Mouse (Mus musculus) layer of hippocampus, adult 6 months (tissue): ENCODE results near the gene Mrpl48. TPM values are rescaled to one million over a fixed set of nuclear protein-coding genes. Genes with fewer than 3 reads are reported as not detected.

ENCODE experiments used
- long read RNA-seq, 2 experiments: library from polyadenylated mRNA; unstranded; transcript quantifications; one replicate each; pipeline ENCODE4 v2.0.0; 2019 to 2020
- polyA plus RNA-seq: library from polyadenylated mRNA; unstranded; fragments of <200 nt; fragmentation: Nextera tagmentation; gene quantifications from 2 replicates; pipeline ENCODE4 v1.2.3, GENCODE M21; 2021

Mrpl48 gene
- polyA plus RNA-seq = 115 and 125 TPM in 2 replicates
- long read RNA-seq, experiment 1, full-length matches to known transcripts = 119 of 173 reads
- long read RNA-seq, experiment 1, partial matches to known transcripts = 16 of 173 reads
- long read RNA-seq, experiment 1, other reads (novel, unspliced or antisense) = 38 of 173 reads
- long read RNA-seq, experiment 2, full-length matches to known transcripts = 147 of 218 reads
- long read RNA-seq, experiment 2, partial matches to known transcripts = 3 of 218 reads
- long read RNA-seq, experiment 2, other reads (novel, unspliced or antisense) = 68 of 218 reads

DNA sequence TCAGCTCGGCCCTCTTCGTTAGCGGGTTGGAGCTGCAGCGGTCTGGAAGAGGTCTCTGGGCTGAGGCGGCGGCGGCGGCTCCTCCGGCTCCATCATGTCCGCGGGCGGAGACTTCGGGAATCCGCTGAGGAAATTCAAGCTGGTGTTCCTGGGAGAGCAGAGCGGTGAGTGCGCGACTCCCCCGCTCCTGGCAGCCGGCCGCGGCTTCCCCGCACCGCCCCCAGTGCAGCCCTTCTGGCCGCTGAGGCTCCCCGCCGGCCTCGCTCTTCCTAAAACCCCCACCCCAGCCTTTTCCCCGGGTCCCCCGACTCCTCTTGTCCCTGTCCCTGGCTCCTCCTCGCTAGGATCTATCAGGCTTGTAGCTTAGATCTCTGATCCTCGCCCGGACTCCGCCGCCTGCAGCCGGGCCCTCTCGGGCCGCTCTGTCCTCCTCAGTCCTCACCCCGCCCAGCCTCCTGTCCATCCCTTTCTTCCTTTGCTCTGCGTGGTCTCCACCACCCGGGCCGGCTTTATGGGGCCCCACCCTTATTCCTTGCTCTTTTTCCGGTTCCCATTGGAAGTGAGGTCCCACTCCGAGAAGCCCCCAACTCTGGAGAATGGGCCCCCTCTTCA, at the start of gene Mrpl48:
Gene Mrpl48 (minus strand): TSS at position 172 of the 612 bp plus-strand sequence.

GRCm38 (mm10) chr7:100607214-100608129, 629 bp downstream of the Mrpl48 start, which contains the start of gene Rab6a:
Gene Rab6a (plus strand): TSS chr7:100607410.

GRCm38 (mm10) chr7:100536804-100537518, 71.1 kb downstream of the Mrpl48 start, which contains the start of gene Coa4:
Gene Coa4 (plus strand): TSS chr7:100537071.

GRCm38 (mm10) chr7:100514573-100514972, 93.5 kb downstream of the Mrpl48 start, which contains the start of gene Dnajb13:
Gene Dnajb13 (minus strand): TSS chr7:100514960.

Other genes starting within 250 kb of the Mrpl48 start
- gene C2cd3, start 236.1 kb downstream of the Mrpl48 start, polyA plus RNA-seq = 5.5 and 6.7 TPM in 2 replicates
- gene Ppme1, start 236.0 kb downstream of the Mrpl48 start, polyA plus RNA-seq = 156 and 167 TPM in 2 replicates
- gene Ucp3, start 135.3 kb downstream of the Mrpl48 start, polyA plus RNA-seq = 0.88 and 1.4 TPM in 2 replicates
- gene Ucp2, start 115.0 kb downstream of the Mrpl48 start, polyA plus RNA-seq = 24.6 and 40.4 TPM in 2 replicates
- 1.9 and 2.8 TPM in 2 replicates for gene Dnajb13, start 93.3 kb downstream of the Mrpl48 start, polyA plus RNA-seq
- gene Coa4, start 71.2 kb downstream of the Mrpl48 start, polyA plus RNA-seq = 14.7 and 18.0 TPM in 2 replicates
- gene Rab6a, start 891 bp downstream of the Mrpl48 start, polyA plus RNA-seq = 317 and 396 TPM in 2 replicates
- 635 and 802 TPM in 2 replicates for gene Plekhb1, start 54.1 kb upstream of the Mrpl48 start, polyA plus RNA-seq
- 126 and 175 TPM in 2 replicates for gene Fam168a, start 98.3 kb upstream of the Mrpl48 start, polyA plus RNA-seq